Mouse (Mus musculus) stomach, postnatal 0 days (tissue): ENCODE results near the gene Creg2.

Experiments
- CTCF ChIP-seq: IDR thresholded peaks from 2 replicates; pipeline ENCODE4 v1.5.1; 2016; ENCODE audit warnings: antibody characterized with exemption, low read depth, mild to moderate bottlenecking, moderate library complexity
- EP300 ChIP-seq: optimal IDR thresholded peaks from 2 replicates; pipeline ENCODE3; 2016; ENCODE audit warnings: antibody characterized with exemption

- no peak for TF ChIP-seq CTCF
- no peak for TF ChIP-seq EP300
These were observed 38.2 kb downstream of the Creg2 start for GRCm38 (mm10) chr1:39613061-39613460.
